Mouse (Mus musculus) olfactory bulb, adult 2 months (tissue): Measurements from ENCODE around the gene Cwc22.

Experiments
- CTCF ChIP-seq: fragments of 200-500 bp; IDR thresholded peaks from 2 replicates; pipeline ENCODE4 v1.5.1; 2012; ENCODE audit warnings: low read depth, mild to moderate bottlenecking, low read length, moderate library complexity; ENCODE audit not compliant: insufficient read depth
- POLR2A ChIP-seq: fragments of 200-500 bp; IDR thresholded peaks from 2 replicates; pipeline ENCODE4 v1.6.1; 2012; ENCODE audit warnings: mild to moderate bottlenecking, low read depth, low read length, moderate library complexity; ENCODE audit not compliant: insufficient read depth

- TF ChIP-seq POLR2A (no peak), CTCF (no peak)
These were observed 17.8 kb downstream of the Cwc22 start for GRCm38 (mm10) chr2:77928352-77928751.
